Mouse (Mus musculus) liver, embryonic 14.5 days (tissue): ENCODE results near the gene Dido1. TPM values are rescaled to one million over a fixed set of nuclear protein-coding genes. Genes with fewer than 3 reads are reported as not detected.

ENCODE experiments used
- ATAC-seq: fragments of 200-750 bp; cut with Nextera tagmentation; 2 replicates; pipeline ENCODE4 v1.8.0; 2017; ENCODE audit warnings: moderate number of reproducible peaks, mild to moderate bottlenecking, moderate library complexity; ENCODE audit not compliant: insufficient read depth
- DNase-seq, 3 experiments: peaks; one replicate each; pipeline ENCODE4 v3.0.0-alpha.2; 2012 to 2013; ENCODE audit warnings: low read depth in 3 of 3, low spot score in 3 of 3
- H3K27ac ChIP-seq: fragments of 300-500 bp; sonication (generic); 2 replicates; pipeline ENCODE4 v1.5.1; 2014; ENCODE audit warnings: moderate library complexity, mild to moderate bottlenecking, control low read depth, inconsistent platforms
- H3K27me3 ChIP-seq: fragments of 300-500 bp; sonication (generic); 2 replicates; pipeline ENCODE4 v1.6.1; 2014; ENCODE audit warnings: mild to moderate bottlenecking, low read length, moderate library complexity; ENCODE audit not compliant: control insufficient read depth, insufficient read depth
- H3K36me3 ChIP-seq: fragments of 300-500 bp; sonication (generic); replicated peaks from 2 replicates; pipeline ENCODE4 v1.6.1; 2014; ENCODE audit warnings: low read depth; ENCODE audit not compliant: control insufficient read depth, insufficient read depth
- H3K4me1 ChIP-seq, 2 experiments: fragments of 200-500 bp in 1 of 2; fragments of 300-500 bp in 1 of 2; sonication (generic) in 1 of 2; replicated peaks; 2 replicates each; pipeline ENCODE4 v1.6.1; 2012 to 2014; ENCODE audit warnings: antibody characterized with exemption in 1 of 2, inconsistent platforms in 1 of 2, low read length in 1 of 2; ENCODE audit not compliant: control insufficient read depth in 2 of 2, insufficient read depth in 2 of 2
- H3K4me2 ChIP-seq: fragments of 300-500 bp; sonication (generic); 2 replicates; pipeline ENCODE4 v1.6.1; 2014; ENCODE audit warnings: low read depth, mild to moderate bottlenecking, control low read depth, moderate library complexity
- H3K4me3 ChIP-seq, 2 experiments: fragments of 200-500 bp in 1 of 2; fragments of 300-500 bp in 1 of 2; sonication (generic) in 1 of 2; 2 replicates each; pipeline ENCODE4 v1.5.1; 2012 to 2014; ENCODE audit warnings: low read depth in 2 of 2, low read length in 2 of 2, mild to moderate bottlenecking in 2 of 2, control low read depth in 1 of 2, inconsistent platforms in 1 of 2, moderate library complexity in 1 of 2; ENCODE audit not compliant: insufficient read depth in 1 of 2
- H3K9ac ChIP-seq: fragments of 300-500 bp; sonication (generic); replicated peaks from 2 replicates; pipeline ENCODE4 v1.6.1; 2014; ENCODE audit warnings: mild to moderate bottlenecking, control low read depth, moderate library complexity
- H3K9me3 ChIP-seq: fragments of 300-500 bp; sonication (generic); 2 replicates; pipeline ENCODE4 v1.6.1; 2016; ENCODE audit warnings: low read length, mixed read lengths; ENCODE audit not compliant: control insufficient read depth
- CTCF ChIP-seq: IDR thresholded peaks from 2 replicates; pipeline ENCODE4 v1.5.1; 2016; ENCODE audit warnings: antibody characterized with exemption, low read depth, control low read depth
- EP300 ChIP-seq: IDR thresholded peaks from 2 replicates; pipeline ENCODE4 v1.6.1; 2016; ENCODE audit warnings: antibody characterized with exemption, low read depth
- WGBS: fragments of 180-500 bp; shearing (Covaris S2); extraction: QIAGEN DNeasy Blood & Tissue Kit; methylation state at CpG from one replicate; pipeline ENCODE4 v1.1.7; 2014; ENCODE audit not compliant: insufficient replicate concordance; 5-methylcytosine and 5-hydroxymethylcytosine counted together
- polyA plus RNA-seq, 2 experiments: library from polyadenylated mRNA; depleted of rRNA in 1 of 2; stranded (reverse) in 1 of 2; unstranded in 1 of 2; fragments of >200 nt; fragmentation: Nextera tagmentation in 1 of 2; extraction: Ambion mirVana in 1 of 2; gene quantifications; 2 replicates each; pipeline versions ENCODE4 v1.2.1 to v1.2.3; 2012 to 2014

The Dido1 gene
- polyA plus RNA-seq (2012; rRNA removed) (9.1 and 12.2 TPM in 2 replicates), polyA plus RNA-seq (2014; fragmentation: Nextera tagmentation; extraction: Ambion mirVana) (10.4 and 12.2 TPM in 2 replicates)

GRCm38 (mm10) chr2:180709923-180710272 lies at the start of gene Dido1, which contains the start of gene Gid8:
TSS of gene Dido1 (minus strand) at chr2:180709999.
TSS of gene Gid8 (plus strand) at chr2:180710117.
- Histone ChIP-seq H3K27ac (peak within 1 kb of the TSS; percentile 98), H3K4me3 (peak within 1 kb of the TSS; percentile 88 to 99), H3K4me1 (peaks cover 17 to 34% of the 10 kb centered on the region in 2 experiments), H3K27me3 (no peaks in the 10 kb centered on the region), H3K36me3 (peaks cover 23% of the 10 kb centered on the region), H3K9me3 (no peaks in the 10 kb centered on the region), H3K9ac (peak within 1 kb of the TSS; percentile 99), H3K4me2 (peak within 1 kb of the TSS; percentile 99)
- TF ChIP-seq CTCF (no peak), EP300 (peak; percentile 47; the same call in 1 of the 2 replicates)
- under 1% methylated on average over 43 of the region's 43 CpGs for WGBS
- peak; percentile 79 for ATAC-seq
- peak; percentile 98 to 99 (median 98) for DNase-seq

GRCm38 (mm10) chr2:180758513-180759263 lies 48.9 kb upstream of the Dido1 start:
- no peaks in the 10 kb centered on the region for H3K36me3 ChIP-seq
- no peak overlapping the region for H3K4me3 ChIP-seq
- H3K4me1 ChIP-seq = no peaks in the 10 kb centered on the region
- no peak for ATAC-seq
- H3K27me3 ChIP-seq = no peaks in the 10 kb centered on the region
- WGBS = 50% methylated on average over 15 of the region's 15 CpGs
- H3K4me2 ChIP-seq = no peak overlapping the region
- H3K9ac ChIP-seq = no peak overlapping the region
- no peak for TF ChIP-seq EP300
- TF ChIP-seq CTCF = no peak
- H3K27ac ChIP-seq = no peak overlapping the region
- DNase-seq = no peak
- no peaks in the 10 kb centered on the region for H3K9me3 ChIP-seq

GRCm38 (mm10) chr2:180756786-180757185 lies 47.0 kb upstream of the Dido1 start:
- no peak for ATAC-seq
- TF ChIP-seq CTCF = no peak
- no peak for TF ChIP-seq EP300

GRCm38 (mm10) chr2:180755896-180756295 lies 46.1 kb upstream of the Dido1 start:
- Histone ChIP-seq H3K27me3 (no peaks in the 10 kb centered on the region), H3K27ac (no peak overlapping the region), H3K4me2 (no peak overlapping the region), H3K36me3 (no peaks in the 10 kb centered on the region), H3K9ac (no peak overlapping the region), H3K4me3 (no peak overlapping the region), H3K4me1 (no peaks in the 10 kb centered on the region), H3K9me3 (no peaks in the 10 kb centered on the region)
- TF ChIP-seq CTCF = no peak
- TF ChIP-seq EP300 = no peak
- peak in 1 of 3 experiments; percentile 9 for DNase-seq
- 4% methylated on average over 8 of the region's 8 CpGs for WGBS
- ATAC-seq = no peak

More at GRCm38 (mm10) chr2:180756786-180757185, 47.0 kb upstream of the Dido1 start:
- WGBS = 39% methylated on average over 2 of the region's 2 CpGs
- Histone ChIP-seq H3K4me2 (no peak overlapping the region), H3K36me3 (no peaks in the 10 kb centered on the region), H3K4me3 (no peak overlapping the region), H3K4me1 (no peaks in the 10 kb centered on the region), H3K9me3 (no peaks in the 10 kb centered on the region), H3K27ac (no peak overlapping the region), H3K27me3 (no peaks in the 10 kb centered on the region), H3K9ac (no peak overlapping the region)
- no peak for DNase-seq

GRCm38 (mm10) chr2:180754976-180755688 lies 45.3 kb upstream of the Dido1 start:
- Histone ChIP-seq H3K4me1 (no peaks in the 10 kb centered on the region), H3K27me3 (no peaks in the 10 kb centered on the region), H3K9me3 (no peaks in the 10 kb centered on the region), H3K4me3 (no peak overlapping the region), H3K36me3 (no peaks in the 10 kb centered on the region), H3K4me2 (no peak overlapping the region), H3K27ac (no peak overlapping the region), H3K9ac (no peak overlapping the region)
- TF ChIP-seq EP300 = no peak
- no peak for TF ChIP-seq CTCF
- no peak for DNase-seq
- WGBS = 66% methylated on average over 5 of the region's 5 CpGs
- ATAC-seq = no peak
